Mouse (Mus musculus): ENCODE measurements around the gene Vsig2.

Gene Vsig2

DNA sequence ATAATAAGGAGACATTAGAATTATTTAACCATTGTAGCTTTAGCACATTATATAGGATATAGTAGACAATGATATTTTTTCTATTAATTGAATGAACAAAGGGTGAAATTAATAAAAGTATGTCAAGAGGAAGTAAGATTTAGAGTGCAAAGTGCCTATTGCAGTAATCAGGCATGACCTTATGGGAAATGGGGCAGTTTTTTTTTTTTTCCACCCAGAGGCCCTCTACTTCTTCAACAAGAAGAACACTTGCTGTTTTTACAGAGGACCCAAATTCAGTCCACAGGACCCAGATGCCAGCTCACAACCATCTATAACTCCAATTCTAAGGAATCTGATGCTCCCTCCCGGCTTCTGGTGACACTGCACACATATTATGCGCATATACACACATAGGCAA, 21.6 kb downstream of the Vsig2 start:
- DNase-seq (ENCODE audit: low read depth in 1 of 2, low spot score in 2 of 2), result no peak

DNA sequence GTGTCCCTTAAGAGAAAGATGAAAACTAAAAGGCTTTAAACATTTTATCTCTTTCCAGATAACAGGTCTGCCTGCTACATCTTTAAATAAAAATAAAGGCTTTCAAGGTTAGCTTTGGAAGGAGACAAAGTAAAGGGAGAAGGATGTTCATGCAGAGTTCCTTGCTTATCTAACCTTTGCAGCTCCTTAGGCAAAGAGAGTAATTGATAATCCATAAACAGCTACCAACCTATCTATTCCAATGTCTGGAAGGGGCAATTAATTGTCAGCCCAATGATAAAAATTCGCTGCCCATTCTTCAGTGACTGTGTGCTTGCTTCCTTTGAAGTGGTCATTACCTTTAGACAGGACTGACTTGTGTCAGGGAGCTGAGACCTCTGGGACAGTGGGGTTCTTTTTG, 24.8 kb downstream of the Vsig2 start:
- DNase-seq (ENCODE audit: low read depth in 1 of 2, low spot score in 2 of 2), result no peak

DNA sequence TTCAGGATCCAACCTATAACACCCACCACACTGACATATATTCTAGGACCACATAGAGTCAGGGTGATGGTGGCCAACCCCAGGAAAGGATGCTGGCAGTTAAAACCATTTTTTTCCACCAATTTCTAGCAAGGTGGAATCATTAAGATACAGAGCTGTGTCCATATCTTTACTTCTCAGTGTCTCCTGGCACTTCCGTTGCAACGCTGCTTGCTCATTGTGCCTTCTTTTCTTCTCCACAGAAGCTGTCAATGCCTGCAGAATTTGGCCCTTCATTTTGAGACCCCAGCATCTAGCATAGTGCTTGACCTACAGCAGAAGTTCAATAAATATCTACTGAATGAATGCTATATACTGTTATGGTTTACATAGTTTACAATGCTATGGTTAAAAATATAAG, 28.0 kb downstream of the Vsig2 start:
- no peak for DNase-seq (ENCODE audit: low read depth in 1 of 2, low spot score in 2 of 2)

DNA sequence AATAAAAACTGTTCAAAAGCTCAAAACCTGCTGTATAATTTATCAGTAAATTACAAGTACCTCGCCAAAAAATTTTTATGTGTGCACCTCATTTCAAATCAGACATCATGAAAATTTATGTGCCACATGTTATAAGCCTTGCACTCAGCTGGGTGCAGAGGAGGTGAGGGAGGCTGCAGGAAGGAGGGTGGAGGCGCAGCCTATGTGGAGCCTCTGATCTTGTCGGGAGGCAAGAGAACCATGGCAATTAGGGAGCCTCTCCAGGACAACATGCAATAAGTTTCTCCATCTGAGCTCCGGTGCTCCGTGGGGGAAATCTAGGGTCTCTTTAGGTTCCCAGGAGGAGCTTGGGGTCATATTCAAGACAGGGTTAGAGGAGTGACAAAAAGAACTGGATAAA, 28.4 kb downstream of the Vsig2 start:
- DNase-seq (ENCODE audit: low read depth in 1 of 2, low spot score in 2 of 2), result no peak

DNA sequence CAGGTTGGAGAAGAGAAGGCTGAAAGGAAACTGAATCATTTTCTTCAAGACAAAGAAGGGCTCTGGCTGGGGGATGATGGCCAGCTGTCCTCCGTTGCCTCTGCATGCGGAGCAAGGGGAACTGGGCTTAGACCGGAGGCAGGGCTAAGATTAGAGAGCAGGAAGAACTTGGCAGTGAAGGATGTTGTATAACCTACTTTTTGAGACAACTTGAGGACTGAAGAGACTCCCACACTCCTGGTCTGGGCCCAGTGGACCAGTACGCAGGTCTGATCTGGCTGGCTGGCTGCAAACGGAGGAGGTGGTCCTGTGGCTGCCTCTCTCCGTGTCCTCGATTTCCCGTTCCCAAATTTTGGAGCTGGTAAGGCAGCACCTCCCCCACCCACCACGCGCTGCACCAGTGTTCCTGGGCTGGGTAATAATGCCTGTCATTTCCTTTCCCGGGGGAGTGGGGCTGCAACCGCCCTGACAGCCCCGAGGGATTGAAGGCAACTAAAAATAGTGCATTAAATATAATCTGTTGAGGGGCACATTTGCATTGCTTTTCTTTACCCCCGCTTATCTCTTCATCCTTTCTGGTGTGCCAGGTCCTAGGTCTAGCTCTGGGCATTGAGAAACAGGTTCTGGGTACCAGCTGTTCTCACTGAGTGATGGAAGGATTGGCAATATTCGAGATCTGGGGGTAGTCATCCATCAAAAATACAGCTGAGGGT, 29.0 kb downstream of the Vsig2 start:
- no peak for DNase-seq (ENCODE audit: low read depth in 1 of 2, low spot score in 2 of 2)

DNA sequence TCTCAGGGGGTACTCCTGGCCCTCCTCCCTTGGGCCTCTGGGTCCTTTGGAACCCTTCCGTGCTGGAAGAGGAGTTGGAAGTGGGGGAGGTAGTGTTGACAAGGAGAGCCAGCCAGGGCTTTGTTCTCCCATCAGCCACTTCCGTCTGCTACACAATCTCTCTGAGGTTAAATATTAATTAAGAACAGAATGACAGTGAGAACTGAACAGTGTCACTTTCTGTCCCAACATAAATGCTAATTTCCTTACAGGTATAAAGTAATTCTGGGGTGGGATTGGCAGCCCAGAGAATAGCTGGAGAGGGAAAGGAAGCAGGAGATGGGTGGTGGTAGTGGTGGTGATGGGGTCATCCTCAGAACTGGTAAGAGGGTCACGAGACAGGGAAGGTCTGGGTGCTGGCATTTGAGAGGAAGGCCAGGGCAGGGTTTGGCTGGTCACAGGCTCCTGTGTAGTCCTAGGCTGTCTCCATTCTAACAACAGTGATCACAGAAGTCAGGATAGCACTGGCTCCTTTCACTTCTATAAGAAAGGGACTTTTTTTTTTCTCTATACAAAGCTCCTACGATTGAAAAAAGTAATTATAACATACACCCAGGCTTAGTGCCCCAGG, 29.7 kb downstream of the Vsig2 start:
- no peak for DNase-seq (ENCODE audit: low read depth in 1 of 2, low spot score in 2 of 2)

DNA sequence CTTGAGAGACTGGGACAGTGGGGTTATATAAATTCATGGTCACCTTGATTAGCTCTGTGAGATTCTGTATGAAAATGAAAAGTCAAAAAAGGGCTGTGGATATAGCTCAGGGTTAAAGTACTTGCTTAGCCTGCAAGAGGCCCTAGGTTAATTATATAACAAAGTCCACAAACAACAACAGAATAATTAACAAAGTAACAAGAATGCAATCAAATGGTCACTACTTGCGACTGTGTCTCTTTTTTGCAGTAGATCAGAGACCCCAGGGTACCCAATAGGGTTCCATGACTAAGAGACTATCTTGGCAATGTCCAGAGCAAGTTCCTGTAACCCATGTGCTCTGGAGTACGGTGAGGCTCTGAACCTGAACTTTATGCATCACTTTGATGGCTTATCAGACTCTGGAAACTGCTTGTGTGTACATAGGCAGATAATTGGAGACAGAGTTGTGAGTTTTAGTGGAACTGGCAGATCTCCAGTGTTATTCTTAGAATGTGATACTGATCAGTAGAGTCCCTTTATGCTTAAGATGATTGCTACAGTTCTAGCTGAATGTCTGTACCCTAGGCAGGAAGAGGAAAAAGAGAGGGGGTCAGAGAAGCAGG, 30.3 kb downstream of the Vsig2 start:
- no peak for DNase-seq (ENCODE audit: low read depth in 1 of 2, low spot score in 2 of 2)

DNA sequence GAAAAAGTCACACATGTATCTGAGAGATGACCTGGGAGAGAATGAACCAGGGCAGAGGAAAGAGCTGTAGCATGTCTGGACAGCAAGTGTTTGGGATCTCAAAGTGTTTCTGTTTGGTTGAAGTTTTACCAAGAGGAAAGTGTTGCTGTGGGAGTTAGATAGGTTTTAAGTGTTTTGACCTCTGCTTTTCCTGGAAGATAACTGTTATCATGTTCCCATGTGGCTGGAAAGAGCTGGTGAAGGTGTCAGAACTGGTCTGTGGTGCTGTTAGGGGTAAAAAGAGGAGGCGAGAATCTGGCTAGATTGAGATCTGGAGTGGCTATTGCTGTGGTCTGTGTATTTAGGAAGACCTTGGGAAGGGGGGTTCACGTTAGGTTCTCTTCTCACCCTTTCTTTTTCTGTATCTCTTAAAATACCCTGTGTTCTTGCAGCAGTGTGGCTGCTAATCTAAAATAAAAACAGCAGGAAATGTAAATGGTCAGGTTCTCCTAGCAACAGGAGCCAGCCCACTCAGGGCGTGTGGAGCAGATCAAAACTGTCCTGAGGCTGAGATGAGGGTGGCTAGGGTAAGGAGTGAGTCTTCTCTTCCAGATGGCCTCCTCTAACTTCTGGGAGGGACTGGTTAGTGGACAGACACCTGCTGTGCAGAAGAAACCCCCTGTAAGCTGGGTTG, 33.3 kb downstream of the Vsig2 start:
- DNase-seq (ENCODE audit: low read depth in 1 of 2, low spot score in 2 of 2), result no peak

DNA sequence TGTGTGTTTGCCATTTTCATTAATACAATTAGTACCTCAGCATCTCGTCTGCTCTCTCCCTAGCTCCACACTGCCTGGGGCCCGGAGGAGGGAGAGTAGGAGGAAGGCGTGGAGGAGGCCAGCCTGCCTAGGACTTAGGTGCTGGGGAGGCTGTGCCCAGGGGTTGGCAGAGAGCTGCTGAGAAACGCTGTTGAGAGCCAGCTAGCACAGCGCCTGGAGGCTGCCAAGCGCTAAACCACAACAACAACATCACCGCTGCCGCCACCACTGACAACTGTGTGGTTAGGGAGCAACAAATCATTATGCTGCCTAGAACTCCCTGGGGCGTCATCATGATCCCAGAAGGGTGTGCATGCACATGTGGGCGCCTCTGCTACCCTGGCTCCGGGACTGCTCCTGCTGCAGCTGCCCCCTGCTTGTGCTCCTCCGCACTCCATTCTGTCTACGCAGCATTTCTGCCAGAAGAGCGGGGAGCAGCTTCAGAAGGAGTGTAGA, 37.4 kb downstream of the Vsig2 start:
- DNase-seq (ENCODE audit: low read depth in 1 of 2, low spot score in 2 of 2), result no peak

DNA sequence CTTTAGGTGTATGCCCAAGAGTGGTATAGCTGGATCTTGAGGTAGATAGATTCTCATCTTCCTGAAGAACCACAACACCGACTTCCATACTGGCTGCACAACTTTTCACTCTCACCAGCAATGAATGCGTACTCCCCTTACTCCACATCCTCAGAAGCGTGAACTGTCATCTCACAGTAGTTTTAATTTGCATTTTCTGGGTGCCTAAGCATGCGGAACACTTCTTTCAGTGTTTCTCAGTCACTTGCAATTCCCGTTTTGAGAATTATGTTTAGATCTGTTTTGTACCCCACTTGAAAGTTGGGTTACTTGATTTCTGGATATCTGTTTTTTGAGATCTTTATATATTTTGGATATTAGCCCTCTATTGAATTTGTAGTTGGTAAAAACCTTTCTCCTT, 44.5 kb downstream of the Vsig2 start:
- DNase-seq (ENCODE audit: low read depth in 1 of 2, low spot score in 2 of 2), result no peak

DNA sequence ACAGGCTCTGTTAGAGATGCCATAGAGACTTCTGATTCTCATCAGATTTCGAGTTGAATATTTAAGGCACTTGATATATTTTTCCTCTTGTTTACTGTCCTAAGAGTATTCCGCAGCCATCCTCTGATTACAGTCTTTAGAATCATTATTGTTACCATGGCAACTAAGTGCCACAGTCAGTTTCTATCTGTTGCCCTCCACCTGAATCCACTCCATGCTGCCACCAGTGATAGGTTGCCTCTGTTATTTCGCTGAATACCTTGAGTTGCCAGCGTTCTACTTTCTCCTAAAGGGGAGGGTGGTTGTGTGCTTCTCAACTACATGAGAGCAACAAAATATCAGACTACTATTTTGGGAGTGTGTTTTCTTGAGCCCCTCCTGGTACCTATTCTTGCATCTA, 47.7 kb downstream of the Vsig2 start:
- DNase-seq (ENCODE audit: low read depth in 1 of 2, low spot score in 2 of 2), result no peak

DNA sequence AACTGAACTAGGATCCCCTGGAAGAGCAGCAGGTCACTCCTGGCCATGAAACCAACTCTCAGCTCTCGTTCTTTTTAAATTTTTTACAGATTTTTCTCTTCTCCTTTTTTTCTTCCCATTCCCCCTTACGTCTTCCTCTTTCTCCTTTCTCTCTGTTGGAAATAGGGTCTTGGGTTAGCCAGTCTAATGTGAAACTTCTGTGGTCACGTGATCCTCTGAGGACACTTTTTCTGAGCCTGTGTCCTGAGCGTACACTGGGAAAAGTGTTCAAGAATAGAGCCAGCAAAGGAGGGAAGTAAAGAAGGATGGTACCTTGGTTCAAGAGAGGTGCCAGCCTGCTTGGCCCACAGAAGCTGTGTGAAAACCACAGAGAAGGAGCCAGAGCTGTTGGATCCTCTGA, 51.3 kb downstream of the Vsig2 start:
- DNase-seq (ENCODE audit: low read depth in 1 of 2, low spot score in 2 of 2), result no peak

DNA sequence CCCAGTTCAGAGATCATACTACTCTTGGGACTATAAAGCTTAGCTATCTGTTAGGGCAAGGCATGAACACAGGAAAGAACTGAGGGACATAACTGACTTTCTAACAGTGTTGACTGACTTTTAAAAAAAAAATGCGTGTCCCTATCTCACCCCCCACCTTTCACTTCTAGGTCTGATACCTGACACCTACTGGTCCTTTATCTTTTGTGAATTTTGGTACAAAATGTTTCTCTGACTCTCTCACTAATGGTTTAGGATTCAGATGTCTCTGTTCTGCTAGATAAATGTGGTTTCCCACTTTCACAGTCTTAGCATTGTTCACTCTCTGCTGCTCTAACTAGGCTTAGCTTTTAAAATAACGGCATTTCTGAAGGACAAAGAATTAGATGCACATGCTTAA, 53.0 kb downstream of the Vsig2 start:
- DNase-seq (ENCODE audit: low read depth in 1 of 2, low spot score in 2 of 2), result no peak

DNA sequence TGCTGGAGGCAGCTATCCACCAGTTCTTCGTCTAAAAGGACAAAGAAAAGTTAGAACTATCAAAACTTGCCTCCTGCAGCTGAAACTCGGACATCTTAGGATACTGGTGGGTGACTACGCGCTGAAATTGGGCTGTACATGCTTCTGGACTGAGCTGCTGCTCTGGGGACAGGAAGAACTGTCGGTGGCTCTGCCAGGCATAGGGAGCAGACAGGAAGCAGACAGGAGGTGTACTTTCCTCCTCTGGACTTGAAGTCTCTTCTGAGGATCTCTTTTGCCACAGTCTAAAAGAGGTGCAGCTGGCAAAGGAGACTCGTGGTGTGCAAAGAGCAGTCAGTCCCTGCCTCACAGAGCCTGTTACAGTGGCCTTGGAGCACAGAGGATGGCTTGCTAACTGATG, 53.6 kb downstream of the Vsig2 start:
- DNase-seq (ENCODE audit: low read depth in 1 of 2, low spot score in 2 of 2), result no peak

DNA sequence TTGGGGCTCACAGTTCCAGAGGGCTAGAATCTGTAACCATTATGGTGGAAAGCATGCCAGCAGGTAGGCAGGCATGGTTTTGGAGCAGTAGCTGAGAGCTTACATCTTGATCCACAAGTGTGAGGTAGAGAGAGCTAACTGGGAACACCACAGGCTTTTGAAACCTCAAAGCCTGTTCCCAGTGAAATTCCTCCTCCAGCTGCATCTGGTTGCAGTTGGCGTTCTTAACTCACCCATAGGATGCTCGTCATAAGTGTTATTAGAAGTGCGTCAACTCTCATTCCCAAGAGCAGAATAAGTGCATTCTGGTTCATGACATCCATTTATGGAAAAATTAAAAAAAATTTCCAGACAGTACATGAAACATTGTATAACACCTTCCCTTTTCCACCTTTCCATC, 54.6 kb downstream of the Vsig2 start:
- no peak for DNase-seq (ENCODE audit: low read depth in 1 of 2, low spot score in 2 of 2)
